Mouse (Mus musculus): Measurements from ENCODE around the gene Crip1. TPM values are rescaled to one million over a fixed set of nuclear protein-coding genes. Genes with fewer than 3 reads are reported as not detected.

The Crip1 gene
- polyA plus RNA-seq, 1 experiment from 2014 or later: 154 TPM

GRCm38 (mm10) chr12:113168031-113168536 lies 22.0 kb downstream of the Crip1 start:
- Histone ChIP-seq H3K36me3 (peaks cover 10% of the 10 kb centered on the region), H3K9me3 (no peaks in the 10 kb centered on the region), H3K27ac (no peak overlapping the region), H3K4me2 (replicated peaks) (no peak overlapping the region), H3K4me3 (no peak overlapping the region), H3K4me1 (no peaks in the 10 kb centered on the region), H3K27me3 (no peaks in the 10 kb centered on the region), H3K9ac (no peak overlapping the region)
- WGBS: 84% methylated on average over 9 of the region's 9 CpGs
- no peak for ATAC-seq (ENCODE audit: low FRiP score, low read depth)

DNA sequence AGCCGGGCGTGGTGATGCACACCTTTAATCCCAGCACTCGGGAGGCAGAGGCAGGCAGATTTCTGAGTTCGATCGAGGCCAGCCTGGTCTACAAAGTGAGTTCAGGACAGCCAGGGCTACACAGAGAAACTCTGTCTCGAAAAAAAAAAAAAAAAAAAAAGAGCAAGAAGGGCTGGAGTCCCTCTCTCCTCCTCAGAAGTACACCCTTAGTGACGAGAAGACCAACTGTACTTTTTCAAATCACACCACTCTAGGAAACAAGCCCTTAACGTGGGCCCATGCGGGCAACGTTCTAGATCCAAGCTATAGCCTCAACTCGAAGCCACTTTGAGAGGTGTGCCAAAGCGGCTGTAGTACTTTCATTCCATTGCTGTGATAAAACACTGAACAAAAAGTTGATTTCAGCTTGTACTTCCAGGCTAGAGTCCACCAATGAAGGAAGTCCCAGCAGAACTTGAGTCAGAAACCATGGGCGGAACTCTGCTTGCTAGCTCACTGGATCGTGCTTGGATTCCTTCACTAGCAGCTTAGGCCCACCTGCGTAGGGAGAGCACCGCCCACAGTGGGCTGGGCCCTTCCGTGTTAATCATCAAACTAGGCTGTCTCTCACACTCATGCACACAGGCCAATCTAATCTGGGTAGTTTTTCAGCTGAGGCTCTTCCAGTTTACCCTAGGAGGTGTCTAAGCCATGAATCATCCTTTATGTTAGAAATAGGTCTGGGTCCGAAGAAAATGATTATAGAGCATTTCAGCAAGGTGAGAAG lies 31.0 kb downstream of the Crip1 start:
- no peaks in the 10 kb centered on the region for H3K9me3 ChIP-seq

DNA sequence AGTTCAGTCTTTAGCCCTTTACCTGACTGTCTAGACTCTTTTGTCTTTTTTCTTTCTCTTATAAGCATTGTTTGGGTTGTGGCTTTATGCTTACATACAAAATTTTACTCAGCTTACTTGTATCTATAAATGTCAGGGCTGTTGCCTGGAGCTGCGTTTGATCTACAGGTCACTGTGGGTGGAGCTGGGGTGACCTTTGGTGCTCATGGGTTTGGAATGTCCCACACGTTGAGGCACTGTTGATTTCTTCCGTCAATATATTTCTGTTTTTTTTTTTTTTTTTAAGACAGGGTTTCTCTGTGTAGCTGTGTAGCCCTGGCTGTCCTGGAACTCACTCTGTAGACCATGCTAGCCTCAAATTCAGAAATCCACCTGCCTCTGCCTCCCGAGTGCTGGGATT lies 34.9 kb downstream of the Crip1 start:
- Histone ChIP-seq H3K27ac (no peak overlapping the region), H3K27me3 (peaks cover 13% of the 10 kb centered on the region), H3K4me2 (replicated peaks) (no peak overlapping the region), H3K9ac (no peak overlapping the region), H3K36me3 (no peaks in the 10 kb centered on the region), H3K4me3 (no peak overlapping the region), H3K4me1 (peaks cover 6% of the 10 kb centered on the region), H3K9me3 (no peaks in the 10 kb centered on the region)
- no peak for ATAC-seq (ENCODE audit: low FRiP score, low read depth)
- WGBS: 54% methylated on average over 4 of the region's 4 CpGs

More for the DNA sequence above, 31.0 kb downstream of the Crip1 start:
- Histone ChIP-seq H3K27ac (no peak overlapping the region), H3K4me3 (no peak overlapping the region), H3K9ac (no peak overlapping the region), H3K27me3 (no peaks in the 10 kb centered on the region), H3K4me1 (no peaks in the 10 kb centered on the region), H3K36me3 (no peaks in the 10 kb centered on the region), H3K4me2 (replicated peaks) (no peak overlapping the region)
- WGBS: 87% methylated on average over 18 of the region's 18 CpGs
- ATAC-seq (ENCODE audit: low FRiP score, low read depth): no peak

GRCm38 (mm10) chr12:113184945-113185344 lies 38.8 kb downstream of the Crip1 start:
- peaks cover 28% of the 10 kb centered on the region for H3K4me1 ChIP-seq
- H3K9me3 ChIP-seq: 0 out of 2 replicates have a peak, but pooled peaks cover 4% of the 10 kb centered on the region
- no peak overlapping the region for H3K4me3 ChIP-seq
- WGBS: 61% methylated on average over 5 of the region's 5 CpGs
- H3K36me3 ChIP-seq: peaks cover 20% of the 10 kb centered on the region
- peak overlapping the region; percentile 92 for H3K4me2 ChIP-seq (replicated peaks)
- no peak for ATAC-seq (ENCODE audit: low FRiP score, low read depth)
- H3K9ac ChIP-seq: peak overlapping the region; percentile 78; the same call in 1 of the 2 replicates
- no peak overlapping the region for H3K27ac ChIP-seq
- peaks cover 32% of the 10 kb centered on the region for H3K27me3 ChIP-seq

GRCm38 (mm10) chr12:113185442-113186291 lies 39.6 kb downstream of the Crip1 start, which contains the start of gene Tmem121:
Gene Tmem121, plus strand, starts transcription at chr12:113185930.
- peak within 1 kb of the TSS; percentile 92 for H3K4me2 ChIP-seq (replicated peaks)
- H3K4me3 ChIP-seq: peak within 1 kb of the TSS; percentile 60
- peaks cover 27% of the 10 kb centered on the region for H3K36me3 ChIP-seq
- WGBS: 3% methylated on average over 50 of the region's 63 CpGs
- peaks cover 32% of the 10 kb centered on the region for H3K27me3 ChIP-seq
- peaks cover 28% of the 10 kb centered on the region for H3K4me1 ChIP-seq
- no peak within 1 kb of the TSS for H3K27ac ChIP-seq
- ATAC-seq (ENCODE audit: low FRiP score, low read depth): peak; percentile 74
- peak within 1 kb of the TSS; percentile 78 for H3K9ac ChIP-seq
- 0 out of 2 replicates have a peak, but pooled peaks cover 4% of the 10 kb centered on the region for H3K9me3 ChIP-seq

- 0 out of 2 replicates have a peak, but pooled peaks cover 4% of the 10 kb centered on the region for H3K9me3 ChIP-seq
- peak overlapping the region; percentile 92 for H3K4me2 ChIP-seq (replicated peaks)
- peak overlapping the region; percentile 78 for H3K9ac ChIP-seq
- ATAC-seq (ENCODE audit: low FRiP score, low read depth): no peak
- peaks cover 35% of the 10 kb centered on the region for H3K36me3 ChIP-seq
- H3K4me3 ChIP-seq: peak overlapping the region; percentile 60
- peaks cover 28% of the 10 kb centered on the region for H3K4me1 ChIP-seq
- WGBS: 36% methylated on average over 12 of the region's 12 CpGs
- H3K27ac ChIP-seq: no peak overlapping the region
- H3K27me3 ChIP-seq: peaks cover 32% of the 10 kb centered on the region
Observed at GRCm38 (mm10) chr12:113186326-113187010, 40.4 kb downstream of the Crip1 start.

- Histone ChIP-seq H3K27me3 (peaks cover 32% of the 10 kb centered on the region), H3K4me3 (peak overlapping the region; percentile 60), H3K27ac (no peak overlapping the region), H3K4me2 (replicated peaks) (peak overlapping the region; percentile 92), H3K9me3 (0 out of 2 replicates have a peak, but pooled peaks cover 4% of the 10 kb centered on the region), H3K36me3 (peaks cover 35% of the 10 kb centered on the region), H3K9ac (no peak overlapping the region), H3K4me1 (peaks cover 28% of the 10 kb centered on the region)
- no peak for ATAC-seq (ENCODE audit: low FRiP score, low read depth)
- WGBS: 39% methylated on average over 4 of the region's 4 CpGs
Observed at GRCm38 (mm10) chr12:113187011-113187375, 40.9 kb downstream of the Crip1 start.

DNA sequence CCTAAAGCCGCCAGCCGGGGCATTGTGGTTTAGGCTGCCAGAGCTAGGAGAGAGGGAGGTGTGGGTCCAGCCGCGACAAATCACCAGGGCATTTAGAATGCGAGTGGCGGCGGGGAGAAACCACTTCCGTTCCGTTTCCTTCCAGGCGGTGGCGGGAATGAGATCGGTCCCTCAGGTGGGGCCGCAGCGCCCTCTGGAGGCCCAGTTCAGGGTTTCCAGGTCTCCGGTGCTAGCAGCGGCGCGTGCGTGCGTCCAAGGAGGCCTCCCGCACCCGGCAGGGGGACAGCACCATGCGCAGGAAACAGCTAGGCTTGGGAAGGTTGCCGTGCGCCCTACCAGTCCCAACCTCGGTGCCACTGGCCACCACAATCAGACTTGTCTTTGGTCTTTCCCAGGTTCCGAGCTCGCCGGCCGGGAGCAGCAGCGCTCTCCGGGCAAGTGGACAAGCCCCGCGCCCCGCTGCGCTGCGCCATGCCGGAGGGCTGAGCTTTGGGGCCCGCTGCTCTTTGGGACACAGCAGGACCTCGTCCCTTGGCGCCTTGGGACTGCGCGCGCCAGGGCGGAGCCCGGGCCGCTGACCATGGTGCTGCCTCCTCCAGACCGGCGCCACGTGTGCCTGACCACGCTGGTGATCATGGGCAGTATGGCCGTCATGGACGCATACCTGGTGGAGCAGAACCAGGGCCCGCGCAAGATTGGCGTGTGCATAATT lies 41.6 kb downstream of the Crip1 start:
- peak; percentile 45; the same call in 1 of the 2 replicates for ATAC-seq (ENCODE audit: low FRiP score, low read depth)
- H3K9me3 ChIP-seq: 0 out of 2 replicates have a peak, but pooled peaks cover 4% of the 10 kb centered on the region
- H3K27ac ChIP-seq: no peak overlapping the region
- H3K4me1 ChIP-seq: peaks cover 28% of the 10 kb centered on the region
- peak overlapping the region; percentile 60 for H3K4me3 ChIP-seq
- H3K36me3 ChIP-seq: peaks cover 35% of the 10 kb centered on the region
- H3K4me2 ChIP-seq (replicated peaks): peak overlapping the region; percentile 92
- H3K9ac ChIP-seq: peak overlapping the region; percentile 46
- 3% methylated on average over 56 of the region's 56 CpGs for WGBS
- peaks cover 32% of the 10 kb centered on the region for H3K27me3 ChIP-seq

GRCm38 (mm10) chr12:113188349-113189055 lies 42.4 kb downstream of the Crip1 start:
- H3K36me3 ChIP-seq: peaks cover 35% of the 10 kb centered on the region
- 0 out of 2 replicates have a peak, but pooled peaks cover 4% of the 10 kb centered on the region for H3K9me3 ChIP-seq
- ATAC-seq (ENCODE audit: low FRiP score, low read depth): no peak
- H3K9ac ChIP-seq: no peak overlapping the region
- H3K4me3 ChIP-seq: peak overlapping the region; percentile 60
- WGBS: 86% methylated on average over 49 of the region's 51 CpGs
- H3K4me2 ChIP-seq (replicated peaks): peak overlapping the region; percentile 92
- H3K27ac ChIP-seq: no peak overlapping the region
- peaks cover 32% of the 10 kb centered on the region for H3K27me3 ChIP-seq
- H3K4me1 ChIP-seq: peaks cover 28% of the 10 kb centered on the region

GRCm38 (mm10) chr12:113193423-113193822 lies 47.3 kb downstream of the Crip1 start:
- H3K9me3 ChIP-seq: peaks cover 13% of the 10 kb centered on the region; the same call in 1 of the 2 replicates
- peaks cover 30% of the 10 kb centered on the region for H3K36me3 ChIP-seq
- no peaks in the 10 kb centered on the region for H3K4me1 ChIP-seq
- H3K4me3 ChIP-seq: no peak overlapping the region
- ATAC-seq (ENCODE audit: low FRiP score, low read depth): no peak
- H3K9ac ChIP-seq: no peak overlapping the region
- 58% methylated on average over 2 of the region's 2 CpGs for WGBS
- H3K27me3 ChIP-seq: peaks cover 3% of the 10 kb centered on the region; the same call in 1 of the 2 replicates
- no peak overlapping the region for H3K4me2 ChIP-seq (replicated peaks)
- no peak overlapping the region for H3K27ac ChIP-seq

Measured in limb, embryonic 13.5 days (tissue).